Mouse (Mus musculus): ENCODE measurements at regions not wholly inside any gene's neighbourhood (a gene's known extent, or its start where the extent isn't known, plus 50 kb on each side); places are given as distances from the start of the nearest gene placed in this dataset.

- Histone ChIP-seq H3K36me3 (ENCODE audit: control insufficient read depth, insufficient read depth, low read length) (no peaks in the 10 kb centered on the region), H3K9ac (ENCODE audit: low read depth, low read length, severe bottlenecking) (no peak overlapping the region), H3K27me3 (ENCODE audit: control insufficient read depth, insufficient read depth, low read length) (no peaks in the 10 kb centered on the region), H3K4me3 (replicated peaks; ENCODE audit: low read length) (no peak overlapping the region), H3K27ac (replicated peaks; ENCODE audit: low read depth, low read length) (no peak overlapping the region), H3K4me1 (ENCODE audit: control insufficient read depth, insufficient read depth, low read length) (peaks cover 23% of the 10 kb centered on the region), H3K4me2 (replicated peaks; ENCODE audit: low read depth, low read length, severe bottlenecking) (no peak overlapping the region), H3K9me3 (ENCODE audit: control insufficient read depth, low read length) (no peaks in the 10 kb centered on the region)
- DNase-seq (ENCODE audit: low spot score) (no peak), ATAC-seq (ENCODE audit: low FRiP score, low read depth) (no peak)
- no peak for TF ChIP-seq POLR2A (IDR thresholded peaks at IDR 0.05; ENCODE audit: borderline replicate concordance, extremely low read depth, insufficient read depth, insufficient read length)
- WGBS, result 79% methylated on average over 2 of the region's 2 CpGs
These were observed 50.0 kb upstream of the Usp6nl start for GRCm38 (mm10) chr2:6272514-6272913.
